ENCODE assay signal across 22 mouse cellular contexts in the genomic region with DNA sequence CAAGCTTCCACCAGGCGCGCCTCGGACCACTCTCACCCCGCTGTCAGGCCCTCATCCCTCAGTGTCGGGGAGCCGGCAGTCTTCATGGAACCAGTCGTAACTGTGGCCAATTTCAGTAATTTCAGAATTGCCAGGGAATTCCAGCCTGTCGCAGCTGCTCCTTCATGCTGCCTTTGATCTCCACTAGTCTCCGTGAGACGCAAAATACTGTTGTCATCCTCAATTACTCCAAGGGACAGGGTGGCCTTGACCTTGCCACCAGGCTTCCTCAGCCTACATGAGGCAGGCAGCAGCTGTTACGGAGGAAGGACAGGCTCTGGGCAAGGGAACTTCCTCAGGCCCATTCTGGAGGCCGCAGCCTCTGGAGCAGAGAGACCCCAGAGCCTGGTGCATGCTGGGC. TPM values are rescaled to one million over a fixed set of nuclear protein-coding genes. Genes with fewer than 3 reads are reported as not detected.
A peak's percentile ranks its signal among the peaks of the same experiment; 100 is the strongest.
DNase-seq lines count a peak whose midpoint lies in the region; ATAC-seq lines count a peak whose summit lies in the region.
"Had no signal": no experiment of that assay in that cellular context is flagged by ENCODE, and none has a peak within 500 bp of the region (broad histone marks: within the 10 kb centered on the region; RNA-seq: fewer than 3 reads in every experiment).

No protein-coding gene starts in this region.

- WGBS in forebrain, embryonic 10.5 days: 89% methylated on average over 12 of the region's 12 CpGs
- WGBS in forebrain, embryonic 16.5 days: 82% methylated on average over 12 of the region's 12 CpGs
- 60% methylated on average over 12 of the region's 12 CpGs for WGBS in midbrain, embryonic 13.5 days
- 63% methylated on average over 12 of the region's 12 CpGs for WGBS in midbrain, embryonic 15.5 days
- 53% methylated on average over 12 of the region's 12 CpGs for WGBS in embryonic facial prominence, embryonic 10.5 days

- no peaks in the 10 kb centered on the region for H3K36me3 ChIP-seq in forebrain, embryonic 10.5 days (replicated peaks)
- H3K36me3 ChIP-seq in forebrain, embryonic 16.5 days (ENCODE audit: control insufficient read depth, insufficient read depth): no peaks in the 10 kb centered on the region
- H3K36me3 ChIP-seq in midbrain, embryonic 13.5 days: no peaks in the 10 kb centered on the region
- no peaks in the 10 kb centered on the region for H3K36me3 ChIP-seq in midbrain, embryonic 15.5 days (replicated peaks)
- no peaks in the 10 kb centered on the region for H3K36me3 ChIP-seq in embryonic facial prominence, embryonic 10.5 days (replicated peaks)
- H3K36me3 ChIP-seq: hindbrain, embryonic 15.5 days; intestine, embryonic 15.5 days; limb, embryonic 15.5 days; liver, embryonic 15.5 days; neural tube, embryonic 12.5 days had no signal

- H3K27me3 ChIP-seq in forebrain, embryonic 10.5 days (ENCODE audit: poor library complexity, severe bottlenecking): peaks cover 7% of the 10 kb centered on the region
- H3K27me3 ChIP-seq in forebrain, embryonic 16.5 days (replicated peaks; ENCODE audit: control insufficient read depth, insufficient read depth, low read length): no peaks in the 10 kb centered on the region
- 0 out of 2 replicates have a peak, but pooled peaks cover 4% of the 10 kb centered on the region for H3K27me3 ChIP-seq in midbrain, embryonic 13.5 days
- H3K27me3 ChIP-seq in midbrain, embryonic 15.5 days (replicated peaks): no peaks in the 10 kb centered on the region
- peaks cover 8% of the 10 kb centered on the region; the same call in 1 of the 2 replicates for H3K27me3 ChIP-seq in embryonic facial prominence, embryonic 10.5 days (replicated peaks; ENCODE audit: low read depth, poor library complexity, severe bottlenecking)
- H3K27me3 ChIP-seq: hindbrain, embryonic 15.5 days; intestine, embryonic 15.5 days; limb, embryonic 15.5 days; liver, embryonic 15.5 days; neural tube, embryonic 12.5 days had no signal

- H3K4me1 ChIP-seq in forebrain, embryonic 10.5 days: peaks cover 31% of the 10 kb centered on the region
- H3K4me1 ChIP-seq in forebrain, embryonic 16.5 days (replicated peaks; ENCODE audit: control insufficient read depth, insufficient read depth, low read length): 0 out of 2 replicates have a peak, but pooled peaks cover 2% of the 10 kb centered on the region
- H3K4me1 ChIP-seq in midbrain, embryonic 13.5 days (replicated peaks): peaks cover 13% of the 10 kb centered on the region
- peaks cover 3% of the 10 kb centered on the region; the same call in 1 of the 2 replicates for H3K4me1 ChIP-seq in midbrain, embryonic 15.5 days
- peaks cover 46% of the 10 kb centered on the region for H3K4me1 ChIP-seq in embryonic facial prominence, embryonic 10.5 days
- H3K4me1 ChIP-seq: hindbrain, embryonic 15.5 days; liver, embryonic 15.5 days; neural tube, embryonic 12.5 days had no signal

- no peak overlapping the region for H3K9ac ChIP-seq in forebrain, embryonic 16.5 days (replicated peaks; ENCODE audit: low read depth, low read length)
- H3K9ac ChIP-seq in midbrain, embryonic 13.5 days (replicated peaks): no peak overlapping the region
- H3K9ac ChIP-seq in midbrain, embryonic 15.5 days: no peak overlapping the region
- H3K9ac ChIP-seq: hindbrain, embryonic 15.5 days; intestine, embryonic 15.5 days; limb, embryonic 15.5 days; liver, embryonic 15.5 days; neural tube, embryonic 12.5 days had no signal

- no peak for DNase-seq in forebrain, embryonic 10.5 days (ENCODE audit: extremely low spot score, low spot score)
- peak; percentile 67 for DNase-seq in embryonic facial prominence, embryonic 10.5 days (ENCODE audit: low spot score)
- DNase-seq in kidney, adult 8-10 months: no peak
- DNase-seq: B cell, adult 2 months; cerebellum, adult 11 months; cerebellum, adult 9-11 months; gastrocnemius, postnatal 36 days; heart, adult 2 months; kidney, adult 9 months; kidney, postnatal 14 days; left cerebral cortex, postnatal 4 days; thymus, postnatal 25 days had no signal

- H3K4me2 ChIP-seq in forebrain, embryonic 16.5 days (ENCODE audit: low read length): no peak overlapping the region
- no peak overlapping the region for H3K4me2 ChIP-seq in midbrain, embryonic 13.5 days (replicated peaks)
- no peak overlapping the region for H3K4me2 ChIP-seq in midbrain, embryonic 15.5 days
- H3K4me2 ChIP-seq: hindbrain, embryonic 15.5 days; intestine, embryonic 15.5 days; limb, embryonic 15.5 days; liver, embryonic 15.5 days; neural tube, embryonic 12.5 days had no signal

- ATAC-seq in forebrain, embryonic 16.5 days: no peak
- ATAC-seq in midbrain, embryonic 13.5 days: 0 out of 2 replicates have a peak, but pooled peaks have one; percentile 37
- ATAC-seq in midbrain, embryonic 15.5 days (replicated peaks): no peak
- no peak for ATAC-seq in CD4-positive, CD25-positive, alpha-beta regulatory T cell, adult 4 months
- ATAC-seq: intestine, embryonic 15.5 days had no signal

- no peak overlapping the region for H3K4me3 ChIP-seq in forebrain, embryonic 10.5 days
- no peak overlapping the region for H3K4me3 ChIP-seq in forebrain, embryonic 16.5 days (replicated peaks; ENCODE audit: low read length)
- H3K4me3 ChIP-seq in midbrain, embryonic 13.5 days (replicated peaks): no peak overlapping the region
- H3K4me3 ChIP-seq in midbrain, embryonic 15.5 days: no peak overlapping the region
- H3K4me3 ChIP-seq in embryonic facial prominence, embryonic 10.5 days: no peak overlapping the region
- H3K4me3 ChIP-seq: heart, adult 2 months; hindbrain, embryonic 15.5 days; intestine, embryonic 15.5 days; limb, embryonic 15.5 days; liver, embryonic 15.5 days; neural tube, embryonic 12.5 days had no signal

- no peaks in the 10 kb centered on the region for H3K9me3 ChIP-seq in forebrain, embryonic 10.5 days
- H3K9me3 ChIP-seq in forebrain, embryonic 16.5 days (ENCODE audit: control insufficient read depth, low read length): no peaks in the 10 kb centered on the region; the same call in 1 of the 2 replicates
- H3K9me3 ChIP-seq in midbrain, embryonic 13.5 days: no peaks in the 10 kb centered on the region
- no peaks in the 10 kb centered on the region for H3K9me3 ChIP-seq in midbrain, embryonic 15.5 days
- H3K9me3 ChIP-seq in embryonic facial prominence, embryonic 10.5 days: 0 out of 2 replicates have a peak, but pooled peaks cover 8% of the 10 kb centered on the region
- H3K9me3 ChIP-seq: hindbrain, embryonic 15.5 days; intestine, embryonic 15.5 days; limb, embryonic 15.5 days; liver, embryonic 15.5 days had no signal

- peak overlapping the region; percentile 31; the same call in 1 of the 2 replicates for H3K27ac ChIP-seq in forebrain, embryonic 10.5 days
- H3K27ac ChIP-seq in forebrain, embryonic 16.5 days (ENCODE audit: low read length): no peak overlapping the region
- no peak overlapping the region for H3K27ac ChIP-seq in midbrain, embryonic 13.5 days
- no peak overlapping the region for H3K27ac ChIP-seq in midbrain, embryonic 15.5 days
- H3K27ac ChIP-seq in embryonic facial prominence, embryonic 10.5 days (replicated peaks): peak overlapping the region; percentile 68; the same call in 1 of the 2 replicates
- H3K27ac ChIP-seq: heart, adult 2 months; hindbrain, embryonic 15.5 days; intestine, embryonic 15.5 days; limb, embryonic 15.5 days; liver, embryonic 15.5 days; macrophage; neural tube, embryonic 12.5 days had no signal

RNA-seq across cellular contexts. Expression of a gene that starts 15.5 kb away (rescaled TPM):
- polyA plus RNA-seq in forebrain, embryonic 10.5 days (2016; fragmentation: Nextera tagmentation; extraction: Ambion mirVana): 1.6 and 2.1 TPM in 2 replicates
- 0.71 and 0.84 TPM in 2 replicates for polyA plus RNA-seq in forebrain, embryonic 16.5 days (2015; fragmentation: Nextera tagmentation; extraction: Ambion mirVana)
- 0.98 and 1.1 TPM in 2 replicates for polyA plus RNA-seq in midbrain, embryonic 13.5 days (2015; fragmentation: Nextera tagmentation; extraction: Ambion mirVana)
- polyA plus RNA-seq in midbrain, embryonic 15.5 days (2015; fragmentation: Nextera tagmentation; extraction: Ambion mirVana): 1.4 and 1.7 TPM in 2 replicates
- polyA plus RNA-seq in embryonic facial prominence, embryonic 10.5 days (2016; fragmentation: Nextera tagmentation; extraction: Ambion mirVana): 2.6 and 3.2 TPM in 2 replicates
- polyA plus RNA-seq in CD4-positive, CD25-positive, alpha-beta regulatory T cell, adult 4 months (2017; shearing (Covaris generic)): not detected
- polyA plus RNA-seq: macrophage had no signal

Comparison
In these comparisons a context has a peak if more than half of its experiments do, and no peak if none do; other contexts are left out.
1. H3K27ac ChIP-seq: peak in forebrain, embryonic 10.5 days (single experiment) and embryonic facial prominence, embryonic 10.5 days (single experiment); none in forebrain, embryonic 16.5 days (single experiment), midbrain, embryonic 13.5 days (single experiment) and midbrain, embryonic 15.5 days (single experiment).